Mouse (Mus musculus): ENCODE results near the gene Clcnkb.

The Clcnkb gene

DNA sequence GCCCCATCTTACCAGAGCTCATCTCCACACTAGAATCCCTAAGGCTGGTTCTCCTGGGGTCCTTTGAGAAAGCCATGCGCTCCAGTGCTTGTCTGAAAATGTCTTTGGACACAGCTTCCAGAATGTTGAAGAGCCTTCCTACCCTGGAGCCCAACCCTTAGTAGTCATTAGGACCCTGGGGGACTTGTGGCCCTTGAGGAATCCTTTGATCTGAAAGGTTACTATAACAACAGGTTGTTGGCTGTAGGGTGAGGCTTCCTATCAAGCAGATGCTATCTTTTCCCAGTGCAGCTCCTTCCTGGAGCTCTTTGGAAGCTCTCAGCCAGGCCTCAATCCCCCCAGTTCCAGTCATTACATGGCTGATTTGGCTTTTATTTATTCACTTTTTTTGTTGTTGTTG lies 20.2 kb upstream of the Clcnkb start, which contains the start of gene Srarp:
TSS of gene Srarp (minus strand) at position 132 of the 400 bp plus-strand sequence.
- no peak for DNase-seq (ENCODE audit: low read depth, low spot score)

- DNase-seq (ENCODE audit: low read depth, low spot score), result no peak
Observed at GRCm38 (mm10) chr4:141433191-141433590, 17.4 kb upstream of the Clcnkb start.

GRCm38 (mm10) chr4:141432666-141433065 lies 16.9 kb upstream of the Clcnkb start:
- no peak for DNase-seq (ENCODE audit: low read depth, low spot score)

DNA sequence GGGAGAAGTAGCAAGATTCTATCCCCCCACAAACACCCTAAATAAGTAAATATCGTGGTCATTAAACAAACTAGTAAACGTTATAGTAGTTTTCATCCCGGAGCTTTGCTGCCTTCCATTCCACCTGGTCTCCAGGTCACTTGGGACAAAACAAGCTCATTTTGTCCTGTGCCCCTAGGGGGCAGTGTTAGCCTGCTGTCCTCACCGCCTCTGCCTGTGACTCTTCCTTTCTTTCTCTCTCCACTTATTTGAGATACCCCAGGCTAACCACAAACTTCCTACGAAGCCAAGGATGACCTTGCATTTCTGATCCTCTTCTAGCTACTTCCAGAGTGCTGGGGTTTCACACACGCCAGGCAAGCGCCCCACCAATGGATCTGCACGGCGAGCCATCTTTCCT lies 15.2 kb upstream of the Clcnkb start:
- DNase-seq (ENCODE audit: low read depth, low spot score), result no peak

GRCm38 (mm10) chr4:141429847-141430246 lies 14.0 kb upstream of the Clcnkb start:
- DNase-seq (ENCODE audit: low read depth, low spot score), result no peak

DNA sequence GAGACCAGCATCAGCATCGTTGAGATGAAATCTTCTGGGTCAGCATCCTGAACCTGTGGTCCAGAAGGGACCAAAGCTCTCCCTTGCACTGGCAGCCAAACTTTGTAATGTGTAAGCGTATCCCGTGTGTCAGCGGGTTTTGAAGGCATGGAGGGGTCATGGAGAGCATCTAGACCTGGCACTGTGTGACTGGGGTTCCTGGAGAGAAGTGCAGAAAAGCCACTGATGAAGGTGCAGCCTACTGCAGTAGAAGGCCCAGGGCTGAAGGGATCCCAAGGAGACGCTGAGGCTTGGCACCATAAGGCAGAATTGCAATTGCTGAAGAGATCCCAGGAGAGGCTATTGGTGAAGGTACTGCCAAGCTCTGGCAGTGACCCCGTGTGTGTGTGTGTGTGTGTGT lies 13.6 kb upstream of the Clcnkb start:
- DNase-seq (ENCODE audit: low read depth, low spot score), result no peak

DNA sequence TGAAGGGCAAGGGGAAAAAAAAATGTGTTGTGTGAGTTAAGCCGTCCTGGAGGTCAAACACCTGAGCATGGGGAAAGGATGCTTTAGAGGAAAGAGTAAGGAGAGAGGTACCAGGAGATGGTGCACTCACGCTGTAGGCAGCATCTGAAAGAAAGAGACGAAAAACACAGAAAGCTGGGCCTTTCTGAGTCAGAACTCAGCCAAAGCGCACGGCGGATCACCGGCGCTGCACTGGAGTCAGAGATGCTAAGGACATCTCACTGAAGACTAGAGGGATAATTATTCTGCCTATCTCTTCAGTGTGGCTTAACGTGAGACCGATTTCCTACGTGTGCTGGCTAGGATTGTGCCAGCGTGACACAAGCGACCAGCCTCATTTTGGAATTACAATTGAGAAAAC lies 12.1 kb upstream of the Clcnkb start:
- no peak for DNase-seq (ENCODE audit: low read depth, low spot score)

GRCm38 (mm10) chr4:141426796-141427745 lies 11.3 kb upstream of the Clcnkb start:
- DNase-seq (ENCODE audit: low read depth, low spot score), result no peak

DNA sequence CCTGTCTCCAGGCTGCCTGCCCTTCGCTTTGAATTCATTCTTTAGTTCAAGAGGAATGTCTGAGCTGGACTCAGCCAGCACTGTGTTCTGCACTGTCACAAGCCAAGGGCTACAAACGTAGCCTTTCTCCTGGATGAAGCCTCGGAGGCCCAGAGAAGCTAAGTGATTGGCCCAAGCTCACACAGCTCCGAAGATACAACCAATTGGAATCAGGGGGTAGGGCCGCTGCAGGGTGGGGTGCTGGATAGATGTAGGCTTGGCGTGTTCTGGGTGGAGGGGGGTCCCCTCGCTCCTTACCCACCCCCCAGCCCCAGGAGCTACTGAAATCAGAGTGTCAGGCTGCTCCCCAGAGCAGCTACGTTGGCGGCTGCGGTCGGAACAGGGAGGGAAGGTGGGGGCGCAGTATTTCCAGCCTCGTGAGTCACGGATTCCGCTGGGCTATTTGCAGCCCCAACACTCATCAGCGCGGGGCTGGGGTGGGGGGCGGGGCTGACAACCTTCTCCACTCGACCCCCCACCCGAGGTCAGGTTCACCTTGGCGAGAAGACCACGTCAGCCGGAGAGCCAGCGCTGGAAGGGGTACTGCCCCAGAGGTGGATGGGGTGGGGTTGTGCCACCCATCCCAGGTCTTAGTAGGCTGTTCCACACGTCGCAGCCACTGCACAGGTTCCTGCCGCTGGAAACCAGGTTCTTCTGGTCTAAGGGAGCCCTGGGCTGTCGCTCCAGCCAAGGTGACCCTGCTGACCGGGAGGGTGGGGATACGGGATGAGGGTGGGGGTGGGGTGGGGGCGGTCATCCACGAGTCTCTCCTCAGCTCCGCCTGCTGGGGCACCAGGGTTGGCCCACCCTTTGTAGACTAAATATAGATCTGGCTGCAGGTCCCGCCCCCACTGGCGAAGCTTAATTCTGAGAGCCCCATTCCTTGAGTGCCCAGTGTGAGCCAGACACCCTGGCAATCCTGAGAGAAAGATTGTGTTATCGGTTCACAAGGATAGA lies 10.0 kb upstream of the Clcnkb start:
- peak; percentile 64 for DNase-seq (ENCODE audit: low read depth, low spot score)

GRCm38 (mm10) chr4:141423691-141424431 lies 8.0 kb upstream of the Clcnkb start:
- DNase-seq (ENCODE audit: low read depth, low spot score), result no peak

GRCm38 (mm10) chr4:141423288-141423687 lies 7.5 kb upstream of the Clcnkb start:
- DNase-seq (ENCODE audit: low read depth, low spot score), result no peak

DNA sequence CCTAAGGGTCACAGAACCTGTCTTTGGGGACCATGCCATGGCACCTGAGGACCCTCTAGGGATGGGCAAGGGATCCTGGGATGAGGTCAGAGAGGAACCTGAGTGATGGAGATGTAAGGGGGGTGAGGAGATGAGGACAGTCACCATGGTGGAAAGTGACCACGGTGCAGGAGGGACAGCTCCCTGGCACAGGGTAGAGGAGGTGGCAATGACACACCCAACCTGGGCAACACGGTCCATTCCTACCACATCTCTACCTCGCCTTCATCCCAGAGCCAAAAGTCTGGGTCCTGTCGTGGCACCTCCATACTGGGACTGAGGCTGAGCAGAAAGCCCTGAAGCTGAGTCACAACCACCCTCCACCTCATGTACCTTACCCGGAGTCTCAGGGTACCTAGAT lies 7.0 kb upstream of the Clcnkb start:
- no peak for DNase-seq (ENCODE audit: low read depth, low spot score)

GRCm38 (mm10) chr4:141421423-141421822 lies 5.6 kb upstream of the Clcnkb start:
- DNase-seq (ENCODE audit: low read depth, low spot score), result no peak

- no peak for DNase-seq (ENCODE audit: low read depth, low spot score)
Observed at GRCm38 (mm10) chr4:141420886-141421285, 5.1 kb upstream of the Clcnkb start.

DNA sequence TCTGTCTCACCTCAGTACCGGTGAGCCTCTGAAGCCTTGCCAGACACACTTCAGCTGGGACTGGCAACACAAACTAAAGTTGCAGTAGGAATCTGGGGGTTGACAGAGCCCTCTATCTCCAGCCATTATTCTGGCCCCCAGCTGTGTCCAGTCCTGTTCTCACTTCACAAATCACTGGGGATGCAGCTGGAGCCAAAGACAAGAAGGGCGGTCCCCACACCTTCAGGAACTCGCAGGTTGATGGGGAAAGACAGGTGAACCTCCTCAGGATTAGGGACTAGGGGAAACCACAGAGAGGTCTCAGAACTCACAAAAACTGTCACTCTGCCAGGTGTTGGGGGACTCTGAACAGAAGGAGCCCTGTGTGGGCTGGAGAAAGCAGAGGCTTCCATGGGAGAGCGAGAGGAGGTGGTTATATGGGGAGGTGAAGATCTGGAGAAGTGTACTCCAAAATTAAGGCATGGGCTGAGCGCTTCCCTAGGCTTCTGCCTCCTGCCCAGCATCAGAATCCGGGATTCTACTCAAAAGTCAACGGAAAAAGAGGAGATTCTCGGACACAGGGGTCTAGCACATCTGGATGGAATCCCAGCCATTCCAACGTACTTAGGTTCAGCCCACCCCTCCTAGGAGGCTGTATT lies 4.5 kb upstream of the Clcnkb start, which contains the start of gene Hspb7:
TSS of gene Hspb7 (plus strand) at position 588 of the 638 bp plus-strand sequence.
- DNase-seq (ENCODE audit: low read depth, low spot score), result no peak

DNA sequence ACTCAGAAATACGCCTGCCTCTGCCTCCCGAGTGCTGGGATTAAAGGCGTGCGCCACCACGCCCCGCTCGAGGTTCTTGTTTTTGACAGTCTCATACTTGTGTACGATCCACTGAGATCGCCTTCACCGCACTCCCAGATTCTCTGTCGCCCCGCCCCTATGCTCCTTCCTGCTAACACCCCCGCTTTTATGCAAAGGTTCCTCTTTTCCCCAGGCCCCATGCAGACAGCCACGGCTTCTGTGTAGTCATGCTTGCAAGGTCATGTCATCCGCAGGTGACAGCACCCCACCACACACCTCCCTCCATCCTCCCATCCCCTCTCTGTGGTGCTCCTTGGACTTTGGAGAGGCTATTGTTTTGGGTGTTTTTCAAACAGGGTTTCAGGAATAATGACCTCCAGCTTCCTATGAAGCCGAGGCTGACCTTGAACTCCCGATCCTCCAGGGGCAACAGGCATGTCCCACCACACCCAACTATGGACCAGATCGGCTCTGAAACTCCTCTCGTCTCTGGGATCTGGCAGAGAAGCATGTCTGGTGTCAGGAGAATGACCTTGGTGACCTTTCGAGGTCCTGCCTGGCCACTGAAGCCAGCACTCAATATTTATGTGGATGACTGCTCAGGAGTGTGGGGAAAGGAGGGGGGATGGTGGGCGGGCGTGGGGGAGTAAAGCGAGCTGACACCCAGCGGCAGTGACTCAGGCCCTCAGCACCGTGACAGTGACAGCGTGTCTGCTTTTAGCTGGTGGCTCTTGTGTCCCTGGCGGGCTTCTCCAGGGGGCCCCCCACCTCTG lies 3.8 kb upstream of the Clcnkb start:
- DNase-seq (ENCODE audit: low read depth, low spot score), result no peak

DNA sequence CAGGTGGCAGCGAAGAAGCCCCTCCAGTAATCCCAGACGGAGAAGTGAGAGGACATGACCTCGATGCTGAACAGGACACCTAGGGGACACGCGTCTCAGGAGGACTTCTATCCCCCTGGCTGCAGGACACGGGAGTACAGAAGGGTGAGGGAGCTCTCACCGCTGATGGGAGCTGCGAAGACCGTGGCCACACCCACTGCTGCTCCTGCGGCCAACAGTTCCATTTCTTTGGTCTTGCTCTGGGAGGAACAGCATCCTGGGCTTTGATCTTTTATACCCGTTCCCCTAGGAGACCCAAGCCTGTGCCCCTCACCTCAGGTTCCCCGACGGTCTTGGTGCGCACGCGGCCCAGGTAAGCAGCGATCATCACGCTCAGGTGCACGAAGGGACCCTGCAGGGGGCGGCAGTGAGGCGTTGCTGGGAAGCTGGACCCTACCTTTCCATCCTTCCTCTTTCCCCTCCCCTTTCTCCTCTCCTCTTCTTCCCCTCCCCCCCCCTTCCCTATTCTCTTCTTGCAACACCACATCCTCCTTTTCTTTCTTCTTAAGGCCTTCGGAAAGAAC lies 4.3 kb downstream of the Clcnkb start:
- no peak for DNase-seq (ENCODE audit: low read depth, low spot score)

DNA sequence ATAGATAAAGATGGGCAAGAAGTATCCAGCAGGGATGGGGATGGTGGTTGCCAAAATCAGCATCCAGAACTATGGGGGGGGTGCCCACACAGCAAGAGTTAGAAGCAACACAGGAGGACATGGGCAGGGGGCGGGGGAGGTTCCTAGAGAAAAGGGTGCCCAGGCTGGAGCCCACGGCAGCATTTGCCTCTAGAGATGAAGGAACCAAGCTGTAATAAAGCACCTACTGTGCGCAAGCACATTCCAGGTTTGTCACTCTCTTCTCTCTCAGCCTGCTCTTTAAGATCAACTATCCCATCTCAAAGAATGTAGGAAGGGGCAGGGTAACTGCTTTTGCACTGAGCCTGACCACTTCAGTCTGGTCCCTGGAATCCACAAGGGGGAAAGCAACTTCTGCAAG lies 7.2 kb downstream of the Clcnkb start:
- no peak for DNase-seq (ENCODE audit: low read depth, low spot score)

DNA sequence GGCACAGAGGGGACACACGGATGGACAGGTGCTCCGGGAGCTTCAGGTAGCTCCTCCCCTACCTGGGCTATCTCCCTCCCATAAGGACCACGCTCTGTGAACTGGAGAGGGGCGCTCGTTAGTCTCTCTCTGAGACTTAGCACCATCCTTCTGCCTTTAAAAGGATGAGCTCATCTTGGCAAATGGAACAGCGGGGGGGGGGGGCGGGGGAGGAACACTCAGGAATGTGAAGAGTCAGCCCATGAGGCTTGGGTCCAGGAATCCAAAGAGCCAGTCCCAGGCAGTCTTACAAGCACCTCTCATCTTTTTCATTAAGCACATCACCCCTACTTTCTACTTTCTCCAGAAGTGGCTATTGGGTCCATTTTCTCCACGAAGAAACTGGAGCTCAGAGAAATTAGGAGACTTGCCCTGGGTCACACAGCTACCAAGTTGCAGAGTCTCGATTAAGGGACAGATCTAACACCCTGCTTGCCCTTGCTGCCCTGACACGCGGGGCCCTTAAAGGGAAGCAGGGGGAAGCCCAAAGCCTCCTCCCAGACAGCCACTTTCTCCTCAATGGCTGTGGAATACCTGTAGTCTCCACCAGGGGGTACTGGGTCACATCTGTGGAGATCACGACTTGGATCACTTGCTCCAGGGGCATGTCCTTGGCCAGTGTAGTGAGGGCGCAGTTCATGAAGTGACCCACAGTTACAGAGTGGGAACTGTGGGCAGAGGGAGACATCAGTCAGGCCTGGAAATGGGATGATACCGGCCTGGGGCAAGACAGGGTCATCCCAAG lies 9.1 kb downstream of the Clcnkb start:
- DNase-seq (ENCODE audit: low read depth, low spot score), result no peak
